Mouse (Mus musculus) heart, postnatal 0 days (tissue): ENCODE data around the gene Cldn10. TPM values are rescaled to one million over a fixed set of nuclear protein-coding genes. Genes with fewer than 3 reads are reported as not detected.

Source experiments
- ATAC-seq: fragments of 200-750 bp; cut with Nextera tagmentation; 2 replicates; pipeline ENCODE4 v1.8.0; 2017; ENCODE audit warnings: low read depth, moderate number of reproducible peaks, moderate library complexity; ENCODE audit not compliant: insufficient read depth
- DNase-seq: peaks from one replicate; pipeline ENCODE4 v3.0.0-alpha.2; 2016; ENCODE audit warnings: low spot score
- H3K27ac ChIP-seq: fragments of 300-500 bp; sonication (generic); 2 replicates; pipeline ENCODE4 v1.5.1; 2014; ENCODE audit warnings: low read depth, mild to moderate bottlenecking
- H3K27me3 ChIP-seq: fragments of 300-500 bp; sonication (generic); 2 replicates; pipeline ENCODE4 v1.6.1; 2014; ENCODE audit warnings: low read length, mixed read lengths; ENCODE audit not compliant: control insufficient read depth, insufficient read depth
- H3K36me3 ChIP-seq: fragments of 300-500 bp; sonication (generic); replicated peaks from 2 replicates; pipeline ENCODE4 v1.6.1; 2014; ENCODE audit warnings: low read length, mixed read lengths; ENCODE audit not compliant: control insufficient read depth, insufficient read depth
- H3K4me1 ChIP-seq: fragments of 300-500 bp; sonication (generic); 2 replicates; pipeline ENCODE4 v1.6.1; 2014; ENCODE audit warnings: antibody characterized with exemption; ENCODE audit not compliant: control insufficient read depth, insufficient read depth
- H3K4me2 ChIP-seq: fragments of 300-500 bp; sonication (generic); 2 replicates; pipeline ENCODE4 v1.6.1; 2014; ENCODE audit warnings: low read depth, mild to moderate bottlenecking, low read length, moderate library complexity
- H3K4me3 ChIP-seq: fragments of 300-500 bp; sonication (generic); 2 replicates; pipeline ENCODE4 v1.5.1; 2014; ENCODE audit warnings: low read depth, low read length
- H3K9ac ChIP-seq: fragments of 300-500 bp; sonication (generic); replicated peaks from 2 replicates; pipeline ENCODE4 v1.6.1; 2014; ENCODE audit warnings: low read depth, low read length, mixed read lengths
- H3K9me3 ChIP-seq: fragments of 300-500 bp; sonication (generic); replicated peaks from 2 replicates; pipeline ENCODE4 v1.6.1; 2016; ENCODE audit warnings: low read length; ENCODE audit not compliant: control insufficient read depth
- CTCF ChIP-seq: IDR thresholded peaks from 2 replicates; pipeline ENCODE4 v1.5.1; 2016; ENCODE audit warnings: antibody characterized with exemption, control low read depth, low read depth
- EP300 ChIP-seq: IDR thresholded peaks from 2 replicates; pipeline ENCODE4 v1.6.1; 2016; ENCODE audit warnings: antibody characterized with exemption, low read depth
- WGBS: fragments of 180-500 bp; shearing (Covaris S2); extraction: QIAGEN DNeasy Blood & Tissue Kit; methylation state at CpG from one replicate; pipeline ENCODE4 v1.1.7; 2014; 5-methylcytosine and 5-hydroxymethylcytosine counted together
- polyA plus RNA-seq: library from polyadenylated mRNA; unstranded; fragments of >200 nt; fragmentation: Nextera tagmentation; extraction: Ambion mirVana; gene quantifications from 2 replicates; pipeline ENCODE4 v1.2.1, GENCODE M21; 2015
- total RNA-seq: library from RNA; depleted of rRNA; stranded (reverse); fragments of >200 nt; gene quantifications from 2 replicates; pipeline ENCODE4 v1.2.3, GENCODE M21; 2014; ENCODE audit warnings: low replicate concordance

The Cldn10 gene
- total and polyA plus RNA-seq, 2 experiments from 2014 or later = 0.15 to 1.7 TPM

DNA sequence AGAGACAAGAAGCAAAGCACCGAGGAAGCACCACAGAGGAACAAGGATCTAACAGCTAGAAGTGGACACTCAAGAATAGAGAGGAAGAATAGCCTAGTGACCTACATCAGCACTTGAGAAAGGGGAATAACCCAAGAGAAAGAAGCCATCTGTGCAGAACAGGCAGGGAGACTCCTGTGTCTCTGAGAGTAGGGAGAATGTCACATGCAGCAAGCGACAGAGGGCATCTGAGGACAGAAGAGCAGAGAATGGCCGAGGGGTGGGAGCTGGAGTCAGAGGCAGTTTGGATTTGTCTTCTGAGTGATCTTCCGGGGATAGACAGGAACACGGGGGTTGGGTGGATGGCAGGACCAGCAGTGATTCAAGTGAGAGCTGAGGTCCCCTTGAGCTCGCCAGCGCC, 25.4 kb downstream of the Cldn10 start:
- Histone ChIP-seq H3K36me3 (no peaks in the 10 kb centered on the region), H3K4me3 (no peak overlapping the region), H3K9me3 (0 out of 2 replicates have a peak, but pooled peaks cover 2% of the 10 kb centered on the region), H3K27me3 (no peaks in the 10 kb centered on the region), H3K4me1 (0 out of 2 replicates have a peak, but pooled peaks cover 5% of the 10 kb centered on the region), H3K27ac (no peak overlapping the region), H3K4me2 (no peak overlapping the region), H3K9ac (no peak overlapping the region)
- ATAC-seq (no peak), DNase-seq (no peak)
- 53% methylated on average over 7 of the region's 7 CpGs for WGBS
- no peak for TF ChIP-seq CTCF
- TF ChIP-seq EP300 = no peak

DNA sequence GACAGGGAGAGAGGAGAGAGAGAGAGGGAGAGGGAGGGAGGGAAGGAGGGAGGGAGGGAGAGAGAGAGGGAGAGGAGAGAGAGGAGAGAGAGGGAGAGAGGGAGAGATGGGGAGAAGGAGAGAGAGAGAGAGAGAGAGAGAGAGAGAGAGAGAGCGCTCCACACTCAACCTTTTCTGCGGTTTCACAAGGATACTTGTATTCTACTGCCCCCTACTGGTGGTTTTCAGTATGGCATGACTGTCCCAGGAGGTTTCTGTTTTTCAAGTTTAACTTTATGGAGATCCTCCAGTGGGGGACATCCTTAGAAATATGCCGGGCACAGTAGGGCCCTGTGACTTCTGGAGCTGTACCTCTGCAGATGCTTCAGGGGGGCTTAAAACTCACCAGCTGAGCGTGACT, 28.8 kb downstream of the Cldn10 start:
- TF ChIP-seq CTCF (peak; percentile 77), EP300 (no peak)
- 19% methylated on average over 4 of the region's 4 CpGs for WGBS
- Histone ChIP-seq H3K27ac (no peak overlapping the region), H3K4me2 (no peak overlapping the region), H3K36me3 (no peaks in the 10 kb centered on the region), H3K27me3 (0 out of 2 replicates have a peak, but pooled peaks cover 6% of the 10 kb centered on the region), H3K9me3 (0 out of 2 replicates have a peak, but pooled peaks cover 4% of the 10 kb centered on the region), H3K4me3 (no peak overlapping the region), H3K4me1 (no peaks in the 10 kb centered on the region), H3K9ac (no peak overlapping the region)
- DNase-seq = peak; percentile 29
- ATAC-seq = no peak

DNA sequence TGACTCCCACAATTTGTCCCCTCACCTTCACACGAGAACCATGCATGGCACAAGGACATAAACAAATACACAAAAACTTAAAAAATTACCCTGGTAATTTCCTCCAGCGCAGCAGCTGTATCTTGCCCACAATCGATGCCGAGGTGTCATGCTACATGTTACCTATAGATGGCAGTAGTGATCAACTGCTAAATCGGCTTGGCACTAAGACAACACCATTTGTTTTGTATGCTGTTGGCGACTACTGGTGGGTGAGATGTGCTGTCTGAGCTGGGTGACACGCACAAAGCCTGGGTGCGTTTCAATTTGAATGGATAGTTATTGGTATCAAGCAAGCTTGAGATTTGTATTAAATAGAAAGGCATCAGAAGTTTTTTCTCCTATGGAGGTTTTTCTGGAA, 32.4 kb downstream of the Cldn10 start:
- 7% methylated on average over 8 of the region's 8 CpGs for WGBS
- no peak overlapping the region for H3K4me3 ChIP-seq
- TF ChIP-seq CTCF = peak; percentile 87
- TF ChIP-seq EP300 = no peak
- ATAC-seq (0 out of 2 replicates have a peak, but pooled peaks have one; percentile 17), DNase-seq (peak; percentile 58)
- no peak overlapping the region for H3K27ac ChIP-seq
- 0 out of 2 replicates have a peak, but pooled peaks cover 6% of the 10 kb centered on the region for H3K27me3 ChIP-seq
- no peak overlapping the region for H3K9ac ChIP-seq
- no peak overlapping the region for H3K4me2 ChIP-seq
- H3K9me3 ChIP-seq = 0 out of 2 replicates have a peak, but pooled peaks cover 4% of the 10 kb centered on the region
- no peaks in the 10 kb centered on the region for H3K36me3 ChIP-seq
- no peaks in the 10 kb centered on the region for H3K4me1 ChIP-seq

DNA sequence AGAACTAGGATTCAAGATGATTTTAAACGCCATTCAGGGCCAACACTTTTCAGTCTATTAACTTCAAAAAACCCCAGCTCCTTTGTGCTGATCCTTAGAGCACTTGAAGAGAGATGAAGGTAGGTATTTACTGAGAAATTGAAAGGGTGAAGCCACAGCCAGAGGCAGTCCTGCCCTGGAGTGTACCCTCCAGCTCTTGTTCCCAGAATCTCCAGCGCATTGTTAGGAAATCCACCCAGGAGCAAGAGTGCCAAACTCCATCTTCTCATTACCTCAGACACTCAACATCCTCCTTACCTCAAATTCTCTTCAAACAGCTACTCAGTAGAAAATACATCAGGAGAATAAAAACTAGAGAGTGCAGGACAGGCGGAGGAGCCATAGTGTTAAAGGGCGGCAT, 35.1 kb downstream of the Cldn10 start:
- Histone ChIP-seq H3K27ac (no peak overlapping the region), H3K27me3 (0 out of 2 replicates have a peak, but pooled peaks cover 6% of the 10 kb centered on the region)
- no peak for DNase-seq

DNA sequence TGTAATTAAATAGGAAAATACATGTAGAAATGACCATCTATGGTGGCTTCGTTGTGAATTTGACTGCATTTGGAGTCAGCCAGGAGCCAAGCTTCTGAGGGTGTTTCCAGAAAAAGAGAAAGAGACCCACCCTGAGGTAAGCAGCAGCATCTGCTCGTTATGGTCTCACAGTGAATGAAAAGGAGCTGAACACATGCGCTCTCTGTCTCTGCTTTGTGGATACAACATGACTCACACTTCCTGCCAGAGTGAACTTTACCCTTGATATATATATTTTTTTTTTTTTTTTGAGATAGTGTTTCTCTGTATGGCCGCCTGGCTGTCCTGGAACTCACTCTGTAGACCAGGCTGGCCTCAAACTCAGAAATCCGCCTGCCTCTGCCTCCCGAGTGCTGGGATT, 35.6 kb downstream of the Cldn10 start:
- WGBS = 64% methylated on average over 6 of the region's 6 CpGs
- Histone ChIP-seq H3K9me3 (no peaks in the 10 kb centered on the region), H3K36me3 (no peaks in the 10 kb centered on the region), H3K4me2 (no peak overlapping the region), H3K4me3 (no peak overlapping the region), H3K9ac (no peak overlapping the region), H3K27ac (no peak overlapping the region), H3K27me3 (0 out of 2 replicates have a peak, but pooled peaks cover 5% of the 10 kb centered on the region), H3K4me1 (no peaks in the 10 kb centered on the region)
- no peak for ATAC-seq
- no peak for DNase-seq
- no peak for TF ChIP-seq CTCF
- no peak for TF ChIP-seq EP300

More for the DNA sequence above, 35.1 kb downstream of the Cldn10 start:
- Histone ChIP-seq H3K4me2 (no peak overlapping the region), H3K4me1 (no peaks in the 10 kb centered on the region), H3K9me3 (0 out of 2 replicates have a peak, but pooled peaks cover 4% of the 10 kb centered on the region), H3K36me3 (no peaks in the 10 kb centered on the region), H3K9ac (no peak overlapping the region), H3K4me3 (no peak overlapping the region)
- TF ChIP-seq EP300 (no peak), CTCF (no peak)
- WGBS = 83% methylated on average over 4 of the region's 4 CpGs
- no peak for ATAC-seq

DNA sequence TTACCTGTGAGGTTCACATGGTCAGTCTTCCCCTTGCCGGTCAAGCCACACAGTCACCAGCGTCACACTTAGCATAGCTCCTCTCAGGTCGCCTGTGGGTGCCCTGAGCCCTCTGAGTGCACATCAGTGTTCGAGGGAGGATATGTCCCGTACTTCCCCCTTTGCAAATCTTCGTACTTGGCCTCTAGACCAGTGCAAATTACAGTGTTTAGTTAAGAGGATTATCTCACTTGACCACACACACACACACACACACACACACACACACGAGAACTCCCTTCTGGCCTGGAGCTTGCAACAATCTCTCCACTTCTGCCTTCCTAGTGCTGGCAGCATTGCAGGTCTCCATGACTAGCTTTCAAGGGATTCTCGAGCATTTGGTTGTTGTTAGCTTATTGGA, 38.6 kb downstream of the Cldn10 start:
- H3K4me2 ChIP-seq = no peak overlapping the region
- H3K36me3 ChIP-seq = no peaks in the 10 kb centered on the region
- WGBS = 66% methylated on average over 8 of the region's 8 CpGs
- no peak overlapping the region for H3K27ac ChIP-seq
- DNase-seq (no peak), ATAC-seq (no peak)
- no peak overlapping the region for H3K4me3 ChIP-seq
- no peaks in the 10 kb centered on the region for H3K27me3 ChIP-seq
- H3K4me1 ChIP-seq = no peaks in the 10 kb centered on the region
- TF ChIP-seq CTCF (no peak), EP300 (no peak)
- no peak overlapping the region for H3K9ac ChIP-seq
- no peaks in the 10 kb centered on the region for H3K9me3 ChIP-seq
